Mouse (Mus musculus): Measurements from ENCODE around the gene Mesp2. TPM values are rescaled to one million over a fixed set of nuclear protein-coding genes. Genes with fewer than 3 reads are reported as not detected.
A peak's percentile ranks its signal among the peaks of the same experiment; 100 is the strongest.

Gene Mesp2
- total RNA-seq, 2 experiments from 2014 or later = not detected

DNA sequence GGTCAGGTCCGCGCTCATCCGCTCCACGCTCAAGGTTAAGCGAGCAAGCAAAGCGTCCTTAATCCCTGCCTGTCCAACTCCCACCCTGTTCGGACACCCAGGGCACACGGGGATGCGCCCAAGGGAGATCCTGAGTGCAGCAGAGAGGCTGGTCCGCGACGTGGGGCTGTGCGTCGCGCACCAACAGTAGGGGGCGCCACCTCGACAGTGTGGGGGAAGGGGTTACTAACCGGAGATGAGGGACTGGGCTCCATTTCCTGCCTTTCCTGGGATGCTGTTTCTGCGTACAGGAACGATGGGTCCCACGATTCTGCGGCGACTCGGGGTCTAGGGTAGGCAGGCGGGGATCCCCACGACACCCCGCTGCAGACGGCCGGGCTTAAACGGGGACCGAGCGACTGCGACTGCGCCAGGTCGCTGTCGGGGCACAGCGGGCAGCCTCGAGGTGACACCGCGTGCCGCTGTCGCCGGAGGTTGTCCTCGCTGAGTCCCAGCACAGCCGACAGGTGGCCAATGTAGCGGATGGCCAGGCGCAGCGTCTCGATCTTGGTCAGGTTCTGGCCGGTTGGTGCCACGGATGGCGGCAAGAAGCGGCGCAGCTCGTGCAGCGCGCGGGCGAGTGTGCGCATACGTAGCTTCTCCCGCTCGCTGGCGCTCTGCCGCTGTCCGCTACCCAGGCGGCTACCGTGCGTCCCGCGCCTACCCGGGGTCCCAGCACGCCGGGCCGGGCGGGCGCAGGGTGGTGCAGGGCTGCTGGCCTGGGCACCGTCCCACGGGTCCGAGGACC lies 17.7 kb upstream of the Mesp2 start:
- peak; percentile 62 for TF ChIP-seq CTCF (IDR thresholded peaks at IDR 0.05)
- intact Hi-C loops (cut with DNase I) = no loop called here
- peak overlapping the region; percentile 69 for H3K4me3 ChIP-seq
- no peak overlapping the region for H3K27ac ChIP-seq
- DNase-seq = peak; percentile 52

GRCm38 (mm10) chr7:79793688-79794087 lies 16.8 kb upstream of the Mesp2 start, which contains the start of gene Mesp1:
Gene Mesp1 (minus strand): TSS chr7:79793788.
- intact Hi-C loops (cut with DNase I) = no loop called here
- Histone ChIP-seq H3K4me3 (peak within 1 kb of the TSS; percentile 69), H3K27ac (no peak within 1 kb of the TSS)
- no peak for TF ChIP-seq CTCF (IDR thresholded peaks at IDR 0.05)
- DNase-seq = no peak

DNA sequence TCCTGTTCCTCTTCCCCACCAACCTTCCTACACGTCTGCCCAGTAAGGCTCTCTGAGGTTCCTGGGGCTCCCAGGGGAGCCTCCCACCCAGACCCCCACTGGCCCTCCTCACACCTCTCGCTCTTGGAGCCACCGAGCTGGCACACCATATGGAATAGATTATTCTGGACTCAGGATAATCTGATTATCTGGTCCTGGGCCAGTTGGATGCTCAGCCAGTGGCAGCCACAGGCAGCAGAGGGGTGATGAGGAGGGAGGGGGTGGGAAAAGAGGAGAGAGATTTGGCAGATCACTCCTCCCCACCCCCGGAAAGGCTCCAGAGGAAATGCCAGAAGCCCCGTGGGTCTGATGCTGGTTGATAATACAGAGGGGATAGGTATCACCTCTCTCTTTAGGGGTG lies 11.9 kb upstream of the Mesp2 start:
- TF ChIP-seq CTCF (IDR thresholded peaks at IDR 0.05) = no peak
- DNase-seq = no peak
- Histone ChIP-seq H3K4me3 (no peak overlapping the region), H3K27ac (no peak overlapping the region)
- intact Hi-C loops (cut with DNase I) = loop anchor here (1.0 kb wide), 1 partner anchor 116 kb away; no protein-coding TSS in a partner anchor

DNA sequence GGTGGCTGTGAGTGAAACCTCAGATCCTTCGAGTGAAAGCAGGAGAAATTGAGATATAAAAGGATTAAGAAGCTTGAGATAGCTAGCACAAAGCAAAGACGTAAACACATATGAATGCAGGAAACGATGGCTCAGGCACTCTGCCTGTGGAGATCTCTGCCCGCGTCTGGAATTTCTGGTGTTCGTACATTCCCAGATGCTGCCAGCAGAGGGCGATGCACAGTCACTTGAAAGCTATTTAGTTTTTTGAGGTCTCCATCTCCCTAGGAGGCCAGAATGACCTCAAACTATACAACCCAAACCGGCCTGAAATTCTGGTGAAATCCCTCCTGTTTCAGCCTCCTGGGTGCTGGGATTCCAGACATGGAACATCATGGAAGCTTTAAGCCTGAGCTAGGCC lies 11.5 kb upstream of the Mesp2 start:
- H3K27ac ChIP-seq = no peak overlapping the region
- intact Hi-C loops (cut with DNase I) = loop anchor here (1.0 kb wide), 1 partner anchor 115 kb away; no protein-coding TSS in a partner anchor
- peak; percentile 76 for DNase-seq
- peak; percentile 91 for TF ChIP-seq CTCF (IDR thresholded peaks at IDR 0.05)
- H3K4me3 ChIP-seq = no peak overlapping the region

GRCm38 (mm10) chr7:79799506-79799905 lies 11.0 kb upstream of the Mesp2 start:
- intact Hi-C loops (cut with DNase I) = loop anchor here (1.0 kb wide), 1 partner anchor 115 kb away; no protein-coding TSS in a partner anchor
- no peak overlapping the region for H3K27ac ChIP-seq
- TF ChIP-seq CTCF (IDR thresholded peaks at IDR 0.05) = no peak

GRCm38 (mm10) chr7:79800336-79800735 lies 10.2 kb upstream of the Mesp2 start:
- H3K4me3 ChIP-seq = no peak overlapping the region
- intact Hi-C loops (cut with DNase I) = no loop called here
- no peak overlapping the region for H3K27ac ChIP-seq
- no peak for TF ChIP-seq CTCF (IDR thresholded peaks at IDR 0.05)
- DNase-seq = no peak

More at GRCm38 (mm10) chr7:79799506-79799905, 11.0 kb upstream of the Mesp2 start:
- DNase-seq = no peak
- H3K4me3 ChIP-seq = no peak overlapping the region

GRCm38 (mm10) chr7:79801391-79801790 lies 9.1 kb upstream of the Mesp2 start:
- Histone ChIP-seq H3K27ac (no peak overlapping the region), H3K4me3 (no peak overlapping the region)
- no peak for TF ChIP-seq CTCF (IDR thresholded peaks at IDR 0.05)
- no peak for DNase-seq
- intact Hi-C loops (cut with DNase I) = no loop called here

GRCm38 (mm10) chr7:79802037-79802436 lies 8.5 kb upstream of the Mesp2 start:
- H3K27ac ChIP-seq = no peak overlapping the region
- H3K4me3 ChIP-seq = no peak overlapping the region
- no peak for TF ChIP-seq CTCF (IDR thresholded peaks at IDR 0.05)
- intact Hi-C loops (cut with DNase I) = no loop called here
- no peak for DNase-seq

DNA sequence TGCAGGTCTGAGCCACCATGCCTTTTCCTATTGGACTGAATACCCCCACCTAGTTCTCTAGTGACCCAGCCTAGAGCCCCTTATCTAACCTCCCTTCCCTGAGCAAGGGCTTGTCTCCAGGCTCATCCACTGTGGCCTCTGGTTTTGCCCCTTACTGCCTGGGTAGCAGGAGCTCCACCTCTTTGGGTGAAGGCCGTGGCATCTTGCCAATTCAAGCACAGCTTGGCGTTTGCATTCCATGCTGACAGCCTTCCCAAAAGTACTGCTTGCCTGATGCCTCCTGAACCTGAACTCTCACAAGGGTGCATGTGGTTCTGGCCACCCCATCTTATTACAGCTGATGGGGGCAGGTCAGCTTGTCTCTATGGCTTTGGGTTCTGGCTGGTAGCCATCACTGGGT lies 6.6 kb upstream of the Mesp2 start:
- Histone ChIP-seq H3K27ac (no peak overlapping the region), H3K4me3 (no peak overlapping the region)
- TF ChIP-seq CTCF (IDR thresholded peaks at IDR 0.05) = no peak
- no peak for DNase-seq
- intact Hi-C loops (cut with DNase I) = no loop called here

DNA sequence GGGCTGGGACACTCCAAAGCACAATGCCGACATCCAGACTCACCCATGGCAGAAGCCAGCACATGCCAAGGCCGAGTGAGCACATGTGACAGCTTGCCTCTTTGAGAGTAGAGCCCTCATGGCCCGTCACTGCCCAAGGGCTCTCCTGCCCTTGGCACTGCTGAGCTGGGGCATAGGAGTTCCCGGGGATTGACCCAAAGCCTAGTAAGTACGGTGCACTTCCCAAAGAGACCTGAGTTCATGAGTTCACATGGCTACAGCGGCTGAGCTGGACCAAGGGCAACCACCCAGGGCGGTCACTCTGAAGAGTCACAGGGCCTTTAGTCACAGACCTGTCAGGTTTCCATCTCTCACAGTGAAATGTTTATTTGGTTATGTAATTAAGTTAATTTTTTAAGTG lies 2.0 kb upstream of the Mesp2 start:
- intact Hi-C loops (cut with DNase I) = no loop called here
- TF ChIP-seq CTCF (IDR thresholded peaks at IDR 0.05) = no peak
- Histone ChIP-seq H3K27ac (no peak overlapping the region), H3K4me3 (no peak overlapping the region)
- DNase-seq = no peak

DNA sequence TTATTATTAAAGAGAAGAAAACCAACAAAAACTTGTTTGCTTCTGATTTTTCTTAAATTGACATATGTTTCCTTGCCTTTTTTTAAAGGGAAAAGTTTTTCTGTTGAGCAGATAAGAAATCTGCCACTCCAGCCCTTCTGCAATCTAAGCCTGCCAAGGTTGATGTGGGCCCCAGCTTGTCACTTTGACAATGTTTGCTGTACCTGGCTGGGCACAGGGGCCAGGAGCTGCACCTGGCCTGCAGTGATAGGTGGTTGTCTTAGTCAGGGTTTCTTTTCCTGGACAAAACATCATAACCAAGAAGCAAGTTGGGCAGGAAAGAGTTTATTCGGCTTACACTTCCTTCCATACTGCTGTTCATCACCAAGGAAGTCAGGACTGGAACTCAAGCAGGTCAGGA lies 2.9 kb downstream of the Mesp2 start:
- TF ChIP-seq CTCF (IDR thresholded peaks at IDR 0.05) = no peak
- no peak overlapping the region for H3K27ac ChIP-seq
- DNase-seq = no peak
- no peak overlapping the region for H3K4me3 ChIP-seq
- intact Hi-C loops (cut with DNase I) = no loop called here

GRCm38 (mm10) chr7:79818321-79818720 lies 7.8 kb downstream of the Mesp2 start:
- DNase-seq = no peak
- TF ChIP-seq CTCF (IDR thresholded peaks at IDR 0.05) = no peak
- intact Hi-C loops (cut with DNase I) = no loop called here
- H3K4me3 ChIP-seq = no peak overlapping the region
- H3K27ac ChIP-seq = no peak overlapping the region

- intact Hi-C loops (cut with DNase I) = no loop called here
- no peak for DNase-seq
- TF ChIP-seq CTCF (IDR thresholded peaks at IDR 0.05) = no peak
- H3K4me3 ChIP-seq = no peak overlapping the region
- H3K27ac ChIP-seq = no peak overlapping the region
Observed at GRCm38 (mm10) chr7:79819515-79819914, 9.0 kb downstream of the Mesp2 start.

DNA sequence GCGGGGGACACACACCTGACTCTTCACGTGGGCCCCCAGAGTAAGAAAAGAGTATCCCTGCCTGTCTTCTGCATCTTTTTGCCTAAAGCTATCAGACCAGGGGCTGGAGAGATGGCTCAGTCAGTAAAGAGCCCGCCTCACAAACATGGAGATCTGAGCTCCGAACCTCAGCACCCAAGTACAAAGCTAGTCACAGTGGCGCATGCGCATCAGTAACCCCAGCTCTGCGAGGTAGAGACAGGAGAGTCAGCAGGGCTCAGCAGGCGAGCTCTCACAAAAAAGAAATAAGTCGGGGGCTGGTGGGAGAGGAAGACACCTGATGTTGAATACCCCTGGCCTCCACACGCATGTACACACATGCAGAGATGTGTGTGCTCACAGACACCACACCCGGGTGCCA lies 9.5 kb downstream of the Mesp2 start:
- no peak for TF ChIP-seq CTCF (IDR thresholded peaks at IDR 0.05)
- DNase-seq = no peak
- H3K27ac ChIP-seq = no peak overlapping the region
- intact Hi-C loops (cut with DNase I) = no loop called here
- no peak overlapping the region for H3K4me3 ChIP-seq
